Mouse (Mus musculus) embryonic facial prominence, embryonic 14.5 days (tissue): ENCODE results near the gene Rsph6a. TPM values are rescaled to one million over a fixed set of nuclear protein-coding genes. Genes with fewer than 3 reads are reported as not detected.
"Not testable (repeated sequence)": the region's sequence is repeated elsewhere in the genome, so short reads cannot be mapped to it uniquely, and the experiment has no call there.

Source experiments
- ATAC-seq: fragments of 200-750 bp; cut with Nextera tagmentation; 2 replicates; pipeline ENCODE4 v1.8.0; 2017; ENCODE audit warnings: low read depth, moderate number of reproducible peaks, moderate TSS enrichment
- DNase-seq: peaks from one replicate; pipeline ENCODE4 v3.0.0-alpha.2; 2015; ENCODE audit warnings: low spot score
- H3K27ac ChIP-seq: fragments of 300-500 bp; sonication (generic); replicated peaks from 2 replicates; pipeline ENCODE4 v1.5.1; 2014; ENCODE audit warnings: low read depth, mild to moderate bottlenecking, low read length, moderate library complexity
- H3K27me3 ChIP-seq: fragments of 300-500 bp; sonication (generic); replicated peaks from 2 replicates; pipeline ENCODE4 v1.6.1; 2014; ENCODE audit warnings: low read length; ENCODE audit not compliant: control insufficient read depth, insufficient read depth
- H3K36me3 ChIP-seq: fragments of 300-500 bp; sonication (generic); 2 replicates; pipeline ENCODE4 v1.6.1; 2014; ENCODE audit warnings: low read length, mixed read lengths; ENCODE audit not compliant: control insufficient read depth, insufficient read depth
- H3K4me1 ChIP-seq: fragments of 300-500 bp; sonication (generic); 2 replicates; pipeline ENCODE4 v1.6.1; 2014; ENCODE audit warnings: antibody characterized with exemption, low read length; ENCODE audit not compliant: control insufficient read depth, insufficient read depth
- H3K4me2 ChIP-seq: fragments of 300-500 bp; sonication (generic); 2 replicates; pipeline ENCODE4 v1.6.1; 2014; ENCODE audit warnings: low read depth, mild to moderate bottlenecking, low read length, moderate library complexity, mixed read lengths
- H3K4me3 ChIP-seq: fragments of 300-500 bp; sonication (generic); 2 replicates; pipeline ENCODE4 v1.5.1; 2014; ENCODE audit warnings: low read depth, mild to moderate bottlenecking, low read length
- H3K9ac ChIP-seq: fragments of 300-500 bp; sonication (generic); 2 replicates; pipeline ENCODE4 v1.6.1; 2014; ENCODE audit warnings: low read depth, mild to moderate bottlenecking, low read length, moderate library complexity, mixed read lengths
- H3K9me3 ChIP-seq: fragments of 300-500 bp; sonication (generic); 2 replicates; pipeline ENCODE4 v1.6.1; 2016; ENCODE audit warnings: low read length; ENCODE audit not compliant: control insufficient read depth
- WGBS: fragments of 180-500 bp; shearing (Covaris S2); extraction: QIAGEN DNeasy Blood & Tissue Kit; methylation state at CpG from one replicate; pipeline ENCODE4 v1.1.7; 2014; 5-methylcytosine and 5-hydroxymethylcytosine counted together
- polyA plus RNA-seq: library from polyadenylated mRNA; unstranded; fragments of >200 nt; fragmentation: Nextera tagmentation; extraction: Ambion mirVana; gene quantifications from 2 replicates; pipeline ENCODE4 v1.2.1, GENCODE M21; 2014

The Rsph6a gene
- polyA plus RNA-seq, 1 experiment from 2014 or later: not detected

GRCm38 (mm10) chr7:19069500-19069899, 15.0 kb downstream of the Rsph6a start:
- H3K36me3 ChIP-seq: no peaks in the 10 kb centered on the region
- DNase-seq: no peak
- no peak overlapping the region for H3K4me2 ChIP-seq
- no peak overlapping the region for H3K9ac ChIP-seq
- H3K4me1 ChIP-seq: no peaks in the 10 kb centered on the region
- WGBS: 49% methylated on average over 3 of the region's 3 CpGs
- no peak overlapping the region for H3K4me3 ChIP-seq
- H3K27ac ChIP-seq: no peak overlapping the region
- 0 out of 2 replicates have a peak, but pooled peaks cover 4% of the 10 kb centered on the region for H3K9me3 ChIP-seq
- no peak for ATAC-seq
- H3K27me3 ChIP-seq: peaks cover 29% of the 10 kb centered on the region

- not testable (repeated sequence) for H3K9ac ChIP-seq, H3K9me3 ChIP-seq, DNase-seq, H3K36me3 ChIP-seq, H3K4me1 ChIP-seq, H3K27ac ChIP-seq, H3K4me3 ChIP-seq, H3K4me2 ChIP-seq, ATAC-seq
- peaks cover 15% of the 10 kb centered on the region for H3K27me3 ChIP-seq
- 56% methylated on average over 3 of the region's 3 CpGs for WGBS
Observed at GRCm38 (mm10) chr7:19071024-19071423, 16.5 kb downstream of the Rsph6a start.

GRCm38 (mm10) chr7:19073504-19073903, 19.0 kb downstream of the Rsph6a start:
- Histone ChIP-seq H3K9ac (no peak overlapping the region), H3K4me1 (peaks cover 10% of the 10 kb centered on the region), H3K36me3 (peaks cover 9% of the 10 kb centered on the region), H3K9me3 (no peaks in the 10 kb centered on the region), H3K27ac (no peak overlapping the region), H3K4me3 (no peak overlapping the region), H3K27me3 (no peaks in the 10 kb centered on the region), H3K4me2 (no peak overlapping the region)
- WGBS: 87% methylated on average over 9 of the region's 9 CpGs
- DNase-seq (no peak), ATAC-seq (no peak)

GRCm38 (mm10) chr7:19074494-19074893, 20.0 kb downstream of the Rsph6a start:
- H3K9ac ChIP-seq: no peak overlapping the region
- WGBS: 93% methylated on average over 6 of the region's 6 CpGs
- H3K4me1 ChIP-seq: peaks cover 10% of the 10 kb centered on the region
- ATAC-seq (no peak), DNase-seq (no peak)
- H3K9me3 ChIP-seq: no peaks in the 10 kb centered on the region
- H3K36me3 ChIP-seq: peaks cover 19% of the 10 kb centered on the region
- H3K27me3 ChIP-seq: no peaks in the 10 kb centered on the region
- no peak overlapping the region for H3K27ac ChIP-seq
- no peak overlapping the region for H3K4me2 ChIP-seq
- no peak overlapping the region for H3K4me3 ChIP-seq

GRCm38 (mm10) chr7:19075231-19075630, 20.7 kb downstream of the Rsph6a start:
- H3K4me2 ChIP-seq: peak overlapping the region; percentile 87
- ATAC-seq (no peak), DNase-seq (no peak)
- WGBS: 61% methylated on average over 5 of the region's 5 CpGs
- H3K4me1 ChIP-seq: peaks cover 10% of the 10 kb centered on the region
- peaks cover 26% of the 10 kb centered on the region for H3K36me3 ChIP-seq
- no peaks in the 10 kb centered on the region for H3K9me3 ChIP-seq
- H3K4me3 ChIP-seq: peak overlapping the region; percentile 90
- no peaks in the 10 kb centered on the region for H3K27me3 ChIP-seq
- H3K27ac ChIP-seq: no peak overlapping the region
- H3K9ac ChIP-seq: 0 out of 2 replicates have a peak overlapping the region, but pooled peaks have one; percentile 12

GRCm38 (mm10) chr7:19075723-19076585, 21.5 kb downstream of the Rsph6a start, which contains the start of gene Dmwd:
Dmwd (plus strand) TSS chr7:19076227.
- Histone ChIP-seq H3K36me3 (peaks cover 33% of the 10 kb centered on the region), H3K9me3 (no peaks in the 10 kb centered on the region), H3K9ac (peak within 1 kb of the TSS; percentile 91), H3K4me2 (peak within 1 kb of the TSS; percentile 87), H3K27ac (peak within 1 kb of the TSS; percentile 87), H3K4me3 (peak within 1 kb of the TSS; percentile 90), H3K4me1 (peaks cover 10% of the 10 kb centered on the region), H3K27me3 (no peaks in the 10 kb centered on the region)
- DNase-seq (peak; percentile 99), ATAC-seq (peak; percentile 99)
- WGBS: 2% methylated on average over 45 of the region's 91 CpGs

GRCm38 (mm10) chr7:19076586-19076991, 22.1 kb downstream of the Rsph6a start:
- no peak for DNase-seq
- H3K27ac ChIP-seq: peak overlapping the region; percentile 87
- ATAC-seq: no peak
- H3K4me2 ChIP-seq: peak overlapping the region; percentile 87
- 1% methylated on average over 19 of the region's 22 CpGs for WGBS
- H3K9ac ChIP-seq: peak overlapping the region; percentile 91
- H3K27me3 ChIP-seq: no peaks in the 10 kb centered on the region
- H3K4me1 ChIP-seq: peaks cover 10% of the 10 kb centered on the region
- no peaks in the 10 kb centered on the region for H3K9me3 ChIP-seq
- H3K4me3 ChIP-seq: peak overlapping the region; percentile 90
- peaks cover 40% of the 10 kb centered on the region for H3K36me3 ChIP-seq

GRCm38 (mm10) chr7:19077761-19078160, 23.3 kb downstream of the Rsph6a start:
- peak overlapping the region; percentile 87 for H3K4me2 ChIP-seq
- H3K9ac ChIP-seq: peak overlapping the region; percentile 91; the same call in 1 of the 2 replicates
- H3K4me1 ChIP-seq: peaks cover 10% of the 10 kb centered on the region
- no peak overlapping the region for H3K27ac ChIP-seq
- H3K9me3 ChIP-seq: no peaks in the 10 kb centered on the region
- H3K36me3 ChIP-seq: peaks cover 51% of the 10 kb centered on the region
- no peak for DNase-seq
- no peak for ATAC-seq
- peak overlapping the region; percentile 90 for H3K4me3 ChIP-seq
- 70% methylated on average over 14 of the region's 14 CpGs for WGBS
- no peaks in the 10 kb centered on the region for H3K27me3 ChIP-seq
